Mouse (Mus musculus): ENCODE data around the gene Mical3. TPM values are rescaled to one million over a fixed set of nuclear protein-coding genes. Genes with fewer than 3 reads are reported as not detected.

Mical3 gene
- polyA plus RNA-seq, 1 experiment from 2014 or later, result 50.0 TPM

- no peaks in the 10 kb centered on the region; the same call in 1 of the 2 replicates for H3K27me3 ChIP-seq (replicated peaks)
- 0 out of 2 replicates have a peak, but pooled peaks cover 4% of the 10 kb centered on the region for H3K4me1 ChIP-seq
- H3K4me3 ChIP-seq, result no peak overlapping the region
- H3K9me3 ChIP-seq, result no peaks in the 10 kb centered on the region
- H3K9ac ChIP-seq, result no peak overlapping the region
- H3K4me2 ChIP-seq, result no peak overlapping the region
- peak; percentile 46; the same call in 1 of the 2 replicates for ATAC-seq (replicated peaks)
- H3K27ac ChIP-seq, result no peak overlapping the region
- 60% methylated on average over 4 of the region's 4 CpGs for WGBS
- H3K36me3 ChIP-seq (replicated peaks), result no peaks in the 10 kb centered on the region
Observed at GRCm38 (mm10) chr6:121144066-121144465, 13.3 kb upstream of the Mical3 start.

DNA sequence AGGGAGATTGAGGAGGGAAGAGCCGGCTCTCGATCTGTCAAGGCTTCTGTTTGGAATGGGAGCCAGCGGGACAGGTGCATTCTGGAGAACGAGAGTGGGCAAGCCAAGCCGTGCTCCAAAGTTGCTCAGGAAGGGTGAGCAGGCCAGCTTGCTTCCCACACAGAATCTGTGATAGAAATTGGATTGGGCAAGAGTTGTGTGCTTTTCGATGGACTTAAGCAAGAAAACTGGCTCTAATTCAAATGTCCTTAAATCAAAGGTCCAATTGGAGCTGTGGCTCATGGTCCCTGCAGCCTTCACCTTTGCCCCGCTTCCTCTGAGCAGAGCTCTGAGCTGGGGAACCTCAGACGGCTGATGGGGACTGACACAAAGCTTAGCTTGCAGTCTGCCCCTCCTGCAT is 12.6 kb upstream of the Mical3 start:
- no peak overlapping the region for H3K4me2 ChIP-seq
- H3K4me1 ChIP-seq, result 0 out of 2 replicates have a peak, but pooled peaks cover 4% of the 10 kb centered on the region
- H3K27ac ChIP-seq, result no peak overlapping the region
- H3K9ac ChIP-seq, result no peak overlapping the region
- 85% methylated on average over 8 of the region's 8 CpGs for WGBS
- H3K4me3 ChIP-seq, result no peak overlapping the region
- no peak for ATAC-seq (replicated peaks)
- no peaks in the 10 kb centered on the region for H3K36me3 ChIP-seq (replicated peaks)
- H3K9me3 ChIP-seq, result no peaks in the 10 kb centered on the region
- no peaks in the 10 kb centered on the region; the same call in 1 of the 2 replicates for H3K27me3 ChIP-seq (replicated peaks)

GRCm38 (mm10) chr6:121142298-121142697 is 11.5 kb upstream of the Mical3 start:
- 0 out of 2 replicates have a peak, but pooled peaks cover 4% of the 10 kb centered on the region for H3K4me1 ChIP-seq
- no peak overlapping the region for H3K27ac ChIP-seq
- H3K4me3 ChIP-seq, result no peak overlapping the region
- H3K36me3 ChIP-seq (replicated peaks), result no peaks in the 10 kb centered on the region
- no peak for ATAC-seq (replicated peaks)
- no peaks in the 10 kb centered on the region; the same call in 1 of the 2 replicates for H3K27me3 ChIP-seq (replicated peaks)
- H3K4me2 ChIP-seq, result no peak overlapping the region
- H3K9ac ChIP-seq, result no peak overlapping the region
- no peaks in the 10 kb centered on the region for H3K9me3 ChIP-seq
- 86% methylated on average over 7 of the region's 7 CpGs for WGBS

- Histone ChIP-seq H3K4me2 (no peak overlapping the region), H3K36me3 (replicated peaks) (no peaks in the 10 kb centered on the region), H3K4me3 (no peak overlapping the region), H3K27me3 (replicated peaks) (no peaks in the 10 kb centered on the region; the same call in 1 of the 2 replicates), H3K9ac (no peak overlapping the region), H3K27ac (no peak overlapping the region), H3K4me1 (no peaks in the 10 kb centered on the region), H3K9me3 (no peaks in the 10 kb centered on the region)
- no peak for ATAC-seq (replicated peaks)
- 88% methylated on average over 1 of the region's 1 CpGs for WGBS
Observed at GRCm38 (mm10) chr6:121139271-121139670, 8.5 kb upstream of the Mical3 start.

DNA sequence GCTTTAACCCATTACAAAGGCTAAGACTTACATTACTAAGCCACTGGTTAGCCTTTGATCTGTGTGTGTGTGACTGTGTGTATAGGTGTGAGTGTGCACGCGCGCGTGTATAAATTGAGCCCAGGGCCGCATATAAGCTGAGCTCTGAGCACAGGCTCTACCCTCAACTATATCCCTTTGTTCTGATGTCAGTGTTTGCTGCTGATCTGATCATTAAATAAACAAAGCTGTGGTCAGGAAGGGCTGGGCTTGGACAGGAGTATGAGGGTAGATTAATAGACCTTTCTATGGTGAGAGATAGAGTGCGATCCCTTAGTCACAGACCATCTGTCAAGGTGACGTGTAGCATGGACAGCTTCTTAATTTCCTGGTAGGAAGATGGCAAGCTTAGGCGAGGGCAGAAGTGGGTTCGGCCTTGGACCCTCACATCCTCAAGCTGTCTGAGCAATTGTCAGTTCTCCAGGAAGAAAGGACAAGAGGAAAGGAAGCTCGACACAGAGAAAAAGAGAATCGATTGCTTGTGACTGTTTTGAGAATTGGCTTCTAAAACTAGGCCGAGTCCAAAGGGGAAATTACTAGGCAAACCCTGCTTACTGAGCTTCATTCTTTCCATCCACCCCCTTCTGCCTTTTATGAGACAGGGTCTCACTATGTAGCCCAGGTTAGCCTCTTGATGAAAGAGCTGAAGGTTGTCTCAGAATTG is 7.7 kb upstream of the Mical3 start:
- no peak overlapping the region for H3K9ac ChIP-seq
- no peaks in the 10 kb centered on the region for H3K9me3 ChIP-seq
- WGBS, result 86% methylated on average over 12 of the region's 12 CpGs
- H3K36me3 ChIP-seq (replicated peaks), result no peaks in the 10 kb centered on the region
- H3K27ac ChIP-seq, result no peak overlapping the region
- H3K4me3 ChIP-seq, result no peak overlapping the region
- H3K4me2 ChIP-seq, result no peak overlapping the region
- H3K4me1 ChIP-seq, result no peaks in the 10 kb centered on the region
- ATAC-seq (replicated peaks), result no peak
- no peaks in the 10 kb centered on the region; the same call in 1 of the 2 replicates for H3K27me3 ChIP-seq (replicated peaks)

- no peaks in the 10 kb centered on the region for H3K9me3 ChIP-seq
- no peaks in the 10 kb centered on the region for H3K4me1 ChIP-seq
- no peak for ATAC-seq (replicated peaks)
- H3K27ac ChIP-seq, result no peak overlapping the region
- no peak overlapping the region for H3K4me3 ChIP-seq
- WGBS, result 67% methylated on average over 6 of the region's 6 CpGs
- H3K27me3 ChIP-seq (replicated peaks), result no peaks in the 10 kb centered on the region; the same call in 1 of the 2 replicates
- no peak overlapping the region for H3K4me2 ChIP-seq
- no peaks in the 10 kb centered on the region for H3K36me3 ChIP-seq (replicated peaks)
- H3K9ac ChIP-seq, result no peak overlapping the region
Observed at GRCm38 (mm10) chr6:121137222-121137621, 6.4 kb upstream of the Mical3 start.

DNA sequence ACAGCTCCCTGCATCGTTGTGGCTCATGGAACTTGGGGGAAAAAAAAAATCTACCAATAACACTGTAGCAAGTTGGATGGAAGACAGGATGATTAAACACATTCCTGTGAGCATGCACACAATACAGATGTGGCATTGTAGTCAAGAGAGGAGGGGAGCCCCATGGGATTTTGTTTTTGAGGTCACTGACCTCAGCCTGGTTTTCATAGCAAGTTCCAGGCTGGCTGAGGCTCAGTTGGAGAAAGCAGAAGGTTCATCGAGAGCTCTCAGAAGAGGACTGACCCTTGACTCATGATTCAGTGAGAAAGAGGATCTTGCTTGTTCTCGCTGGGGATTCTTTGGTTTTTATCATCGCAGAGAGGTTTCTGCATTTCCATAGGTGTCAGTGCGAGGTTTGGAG is 4.1 kb upstream of the Mical3 start:
- no peak overlapping the region for H3K9ac ChIP-seq
- no peak overlapping the region for H3K4me3 ChIP-seq
- no peaks in the 10 kb centered on the region for H3K9me3 ChIP-seq
- no peaks in the 10 kb centered on the region for H3K27me3 ChIP-seq (replicated peaks)
- WGBS, result 57% methylated on average over 5 of the region's 5 CpGs
- no peak overlapping the region for H3K27ac ChIP-seq
- H3K36me3 ChIP-seq (replicated peaks), result no peaks in the 10 kb centered on the region
- peaks cover 5% of the 10 kb centered on the region for H3K4me1 ChIP-seq
- no peak overlapping the region for H3K4me2 ChIP-seq
- no peak for ATAC-seq (replicated peaks)

- Histone ChIP-seq H3K9ac (no peak overlapping the region), H3K4me2 (no peak overlapping the region), H3K4me3 (no peak overlapping the region), H3K27ac (no peak overlapping the region), H3K27me3 (replicated peaks) (no peaks in the 10 kb centered on the region), H3K9me3 (no peaks in the 10 kb centered on the region), H3K36me3 (replicated peaks) (no peaks in the 10 kb centered on the region), H3K4me1 (peaks cover 5% of the 10 kb centered on the region)
- WGBS, result 20% methylated on average over 3 of the region's 3 CpGs
- no peak for ATAC-seq (replicated peaks)
Observed at GRCm38 (mm10) chr6:121134249-121134648, 3.5 kb upstream of the Mical3 start.

- Histone ChIP-seq H3K9me3 (no peaks in the 10 kb centered on the region), H3K27ac (peak overlapping the region; percentile 97), H3K4me2 (peak overlapping the region; percentile 56), H3K9ac (peak overlapping the region; percentile 56), H3K4me3 (peak overlapping the region; percentile 52), H3K4me1 (peaks cover 20% of the 10 kb centered on the region), H3K27me3 (replicated peaks) (no peaks in the 10 kb centered on the region), H3K36me3 (replicated peaks) (no peaks in the 10 kb centered on the region)
- WGBS, result under 1% methylated on average over 32 of the region's 32 CpGs
- peak; percentile 93 for ATAC-seq (replicated peaks)
Observed at GRCm38 (mm10) chr6:121130039-121130705, 627 bp downstream of the Mical3 start.

DNA sequence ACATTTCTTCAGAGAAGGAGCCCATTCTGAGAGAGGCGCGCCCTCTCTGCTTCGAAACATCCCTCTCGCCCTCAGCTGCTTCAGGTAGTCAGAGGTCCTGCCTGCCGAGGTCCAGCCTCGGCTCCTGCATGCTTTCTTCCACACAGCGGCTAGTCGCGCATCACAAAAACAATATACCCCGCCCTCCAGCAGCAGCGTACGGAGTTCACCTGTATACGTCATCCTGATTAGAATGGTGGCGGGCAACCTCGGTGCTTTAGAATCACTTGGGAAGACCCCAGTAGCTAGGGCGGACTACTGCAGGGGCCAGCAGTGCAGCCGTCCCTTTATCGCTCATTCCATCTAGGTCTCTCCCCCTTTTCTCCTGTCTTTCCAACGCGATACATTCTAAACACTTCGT is 1.3 kb downstream of the Mical3 start:
- peak overlapping the region; percentile 97 for H3K27ac ChIP-seq
- peak; percentile 82 for ATAC-seq (replicated peaks)
- peak overlapping the region; percentile 56 for H3K9ac ChIP-seq
- peak overlapping the region; percentile 52 for H3K4me3 ChIP-seq
- no peaks in the 10 kb centered on the region for H3K27me3 ChIP-seq (replicated peaks)
- WGBS, result 4% methylated on average over 21 of the region's 21 CpGs
- H3K36me3 ChIP-seq (replicated peaks), result no peaks in the 10 kb centered on the region
- peak overlapping the region; percentile 56 for H3K4me2 ChIP-seq
- no peaks in the 10 kb centered on the region for H3K9me3 ChIP-seq
- peaks cover 20% of the 10 kb centered on the region for H3K4me1 ChIP-seq

DNA sequence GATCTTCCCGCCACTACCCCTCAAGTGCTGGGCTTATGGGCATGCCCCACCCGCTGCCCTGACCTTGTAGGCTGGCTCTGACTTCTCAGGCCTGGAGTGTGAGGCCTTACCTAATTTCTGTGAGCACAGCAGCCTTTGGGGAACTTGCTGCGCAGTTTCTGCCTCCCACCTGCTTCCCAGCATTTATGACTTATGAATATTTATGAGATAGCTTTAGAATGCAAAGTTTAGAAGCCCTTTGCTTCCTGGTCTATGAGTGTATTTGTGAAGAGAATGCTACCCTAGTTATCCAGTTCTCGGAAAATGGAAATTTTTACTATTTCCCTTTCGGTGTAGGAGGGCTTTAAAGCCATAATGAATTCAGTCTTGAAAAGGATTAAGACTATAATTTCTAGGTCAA is 2.1 kb downstream of the Mical3 start:
- H3K36me3 ChIP-seq (replicated peaks), result no peaks in the 10 kb centered on the region
- H3K27me3 ChIP-seq (replicated peaks), result no peaks in the 10 kb centered on the region
- H3K27ac ChIP-seq, result peak overlapping the region; percentile 97
- no peak for ATAC-seq (replicated peaks)
- 58% methylated on average over 5 of the region's 5 CpGs for WGBS
- peak overlapping the region; percentile 52 for H3K4me3 ChIP-seq
- peaks cover 20% of the 10 kb centered on the region for H3K4me1 ChIP-seq
- peak overlapping the region; percentile 56 for H3K4me2 ChIP-seq
- peak overlapping the region; percentile 56 for H3K9ac ChIP-seq
- H3K9me3 ChIP-seq, result no peaks in the 10 kb centered on the region

GRCm38 (mm10) chr6:121127726-121128125 is 3.1 kb downstream of the Mical3 start:
- WGBS, result 47% methylated on average over 3 of the region's 3 CpGs

More at GRCm38 (mm10) chr6:121127726-121128125, 3.1 kb downstream of the Mical3 start:
- ATAC-seq (replicated peaks), result no peak
- Histone ChIP-seq H3K9ac (no peak overlapping the region), H3K4me3 (no peak overlapping the region), H3K4me1 (peaks cover 20% of the 10 kb centered on the region), H3K4me2 (peak overlapping the region; percentile 56), H3K27ac (no peak overlapping the region), H3K36me3 (replicated peaks) (no peaks in the 10 kb centered on the region), H3K27me3 (replicated peaks) (no peaks in the 10 kb centered on the region), H3K9me3 (no peaks in the 10 kb centered on the region)
